Mouse (Mus musculus) olfactory bulb, adult 2 months (tissue): ENCODE measurements around the gene Nos3.

Experiments used
- CTCF ChIP-seq: fragments of 200-500 bp; IDR thresholded peaks from 2 replicates; pipeline ENCODE4 v1.5.1; 2012; ENCODE audit warnings: low read depth, mild to moderate bottlenecking, low read length, moderate library complexity; ENCODE audit not compliant: insufficient read depth
- POLR2A ChIP-seq: fragments of 200-500 bp; IDR thresholded peaks from 2 replicates; pipeline ENCODE4 v1.6.1; 2012; ENCODE audit warnings: mild to moderate bottlenecking, low read depth, low read length, moderate library complexity; ENCODE audit not compliant: insufficient read depth

- TF ChIP-seq POLR2A (no peak), CTCF (no peak)
These were observed 44.7 kb upstream of the Nos3 start for GRCm38 (mm10) chr5:24319776-24320466.
